Mouse (Mus musculus): ENCODE measurements around the gene Cybrd1.
A peak's percentile ranks its signal among the peaks of the same experiment; 100 is the strongest.

Gene Cybrd1

DNA sequence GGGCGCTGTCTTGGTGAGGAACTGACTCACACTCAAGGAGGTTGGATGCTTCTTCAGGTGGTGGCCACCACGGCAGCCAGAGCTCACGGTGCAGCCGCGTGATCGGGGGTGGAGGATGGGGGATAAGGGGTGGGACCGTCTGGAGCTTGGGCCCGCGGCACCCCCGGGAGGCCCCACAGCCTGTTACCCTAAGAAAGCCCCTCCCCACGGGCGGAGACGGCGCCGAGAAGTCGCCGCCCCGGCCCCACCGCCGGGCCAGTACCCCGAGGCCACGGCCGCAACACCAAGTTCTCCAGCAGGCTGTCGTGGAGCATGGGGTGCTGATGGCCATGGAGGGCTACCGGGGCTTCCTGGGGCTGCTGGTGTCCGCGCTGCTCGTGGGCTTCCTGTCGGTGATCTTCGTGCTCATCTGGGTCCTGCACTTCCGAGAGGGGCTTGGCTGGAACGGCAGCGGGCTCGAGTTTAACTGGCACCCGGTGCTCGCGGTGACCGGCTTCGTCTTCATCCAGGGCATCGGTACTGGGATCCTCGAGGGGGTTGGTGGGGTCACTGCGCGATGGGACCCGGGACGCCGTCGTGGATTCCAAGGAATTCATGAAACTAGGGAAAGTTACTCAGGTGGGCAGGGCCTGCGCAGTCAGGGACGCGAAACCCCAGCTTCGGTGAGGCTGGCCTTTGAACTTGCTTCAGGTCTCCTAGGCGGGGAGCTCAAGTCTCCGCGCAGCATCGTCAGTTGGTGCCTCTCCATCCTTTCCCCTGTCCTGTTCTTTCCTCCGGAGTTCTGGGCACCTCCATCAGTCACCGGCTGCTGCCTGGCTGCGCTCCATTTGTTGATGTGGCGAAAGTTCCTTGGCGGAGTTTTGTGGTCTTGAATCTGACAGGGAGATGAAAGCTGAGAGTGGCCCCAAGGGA is at the start of gene Cybrd1:
Gene Cybrd1, plus strand, starts transcription at position 127 of the 912 bp plus-strand sequence.
- peak in 1 of 2 experiments; percentile 16 for DNase-seq

- no peak for DNase-seq
These were observed 46.1 kb upstream of the Cybrd1 start for GRCm38 (mm10) chr2:71071601-71072000.

DNA sequence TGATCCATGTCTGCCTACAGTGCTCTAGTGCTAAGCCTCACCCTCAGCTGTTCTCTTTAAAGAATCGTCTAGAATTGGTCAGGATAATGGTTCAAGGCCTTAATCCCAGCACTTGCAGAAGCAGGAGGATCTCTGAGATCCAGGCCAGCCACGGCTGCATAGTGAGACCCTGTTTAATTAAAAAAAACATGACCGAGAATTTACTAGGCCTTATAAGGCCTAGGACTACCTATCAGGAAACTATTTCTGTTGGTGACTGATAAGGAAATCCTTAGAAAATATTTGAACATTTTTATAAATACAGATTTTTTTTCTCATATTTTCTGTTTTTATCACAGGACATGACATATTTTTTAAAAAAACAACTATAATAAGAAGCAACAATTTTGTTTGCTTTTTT is 44.4 kb upstream of the Cybrd1 start:
- DNase-seq: no peak

DNA sequence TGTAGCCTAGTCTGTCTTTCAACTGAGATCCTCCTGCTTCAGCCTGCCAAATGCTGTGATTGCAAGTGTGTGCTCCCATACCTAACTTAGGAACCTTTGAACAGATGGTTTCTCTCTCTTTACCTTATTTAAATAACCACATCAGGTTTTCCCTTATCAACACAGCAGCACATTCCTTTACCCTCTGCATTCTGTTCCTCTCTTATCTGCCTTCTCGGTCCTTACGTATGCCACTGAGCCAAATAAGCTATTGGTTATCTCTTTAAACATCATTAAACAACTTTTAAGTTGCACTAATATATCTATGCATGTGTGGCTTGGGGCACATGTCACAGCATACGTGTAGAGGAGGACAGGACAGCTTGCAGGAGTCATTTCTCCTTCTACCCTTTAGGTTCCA is 43.9 kb upstream of the Cybrd1 start:
- no peak for DNase-seq

DNA sequence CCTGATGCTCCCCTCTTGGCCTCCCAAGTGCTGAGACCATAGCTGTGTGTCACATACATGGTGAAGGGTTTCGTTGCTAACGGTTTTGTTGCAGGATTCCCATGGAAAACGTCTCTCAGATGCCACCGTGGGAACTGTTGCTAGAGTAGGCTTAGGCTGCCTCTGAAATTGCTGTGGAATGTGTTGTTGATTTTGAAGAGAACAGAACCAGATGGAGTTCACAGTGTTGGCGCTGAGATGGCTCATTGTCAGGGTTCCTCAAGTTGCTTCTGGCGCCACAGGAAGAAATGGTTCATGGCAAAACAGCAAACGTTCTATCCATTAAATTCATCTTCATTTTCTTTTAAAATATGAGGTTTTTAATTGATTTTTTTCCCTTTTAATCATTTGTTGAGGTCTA is 35.3 kb upstream of the Cybrd1 start:
- no peak for DNase-seq

- DNase-seq: no peak
These were observed 34.1 kb upstream of the Cybrd1 start for GRCm38 (mm10) chr2:71083454-71084193.

DNA sequence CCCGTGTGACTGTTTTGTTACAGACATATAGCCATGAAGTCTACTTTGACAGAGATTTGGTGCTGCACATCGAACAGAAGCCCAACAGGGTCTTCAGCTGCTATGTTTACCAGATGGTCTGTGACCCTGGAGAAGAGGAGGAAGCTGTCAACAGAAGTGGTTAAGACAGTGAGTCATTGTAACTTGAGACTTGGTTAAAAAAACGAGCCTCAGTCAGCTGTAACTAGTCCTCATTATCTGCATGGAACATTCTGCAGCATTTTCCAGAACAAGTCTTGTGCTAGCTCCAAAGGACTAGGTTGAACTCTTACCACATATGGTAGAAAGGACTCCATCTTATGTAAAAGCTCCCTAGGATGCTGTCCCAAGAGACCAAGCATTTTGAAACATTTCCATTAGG is 28.0 kb upstream of the Cybrd1 start:
- DNase-seq: no peak

- peak in 1 of 2 experiments; percentile 16 for DNase-seq
These were observed 26.9 kb upstream of the Cybrd1 start for GRCm38 (mm10) chr2:71090660-71091445.

DNA sequence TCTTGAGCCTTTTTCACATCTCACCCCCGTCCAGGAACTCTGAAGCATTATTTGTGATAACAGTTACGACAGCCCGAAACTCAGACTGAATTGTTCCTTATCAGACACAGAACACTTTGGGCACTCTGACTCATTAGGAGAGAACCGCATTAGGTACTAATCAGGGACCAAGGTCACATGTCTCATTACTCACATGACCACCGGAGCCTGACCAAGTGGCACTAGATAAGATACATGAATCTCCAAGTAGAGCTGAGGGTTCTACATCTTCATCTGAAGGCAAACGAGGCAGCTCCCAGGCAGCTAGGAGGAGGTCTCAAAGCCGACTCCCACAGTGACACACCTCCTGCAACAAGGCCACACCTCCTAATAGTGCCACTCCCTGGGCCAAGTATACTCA is 21.6 kb upstream of the Cybrd1 start:
- DNase-seq: no peak

- no peak for DNase-seq
These were observed 15.0 kb upstream of the Cybrd1 start for GRCm38 (mm10) chr2:71102621-71103291.

- DNase-seq: no peak
These were observed 14.4 kb upstream of the Cybrd1 start for GRCm38 (mm10) chr2:71103292-71103680.

- DNase-seq: no peak
These were observed 13.0 kb upstream of the Cybrd1 start for GRCm38 (mm10) chr2:71104696-71105095.

DNA sequence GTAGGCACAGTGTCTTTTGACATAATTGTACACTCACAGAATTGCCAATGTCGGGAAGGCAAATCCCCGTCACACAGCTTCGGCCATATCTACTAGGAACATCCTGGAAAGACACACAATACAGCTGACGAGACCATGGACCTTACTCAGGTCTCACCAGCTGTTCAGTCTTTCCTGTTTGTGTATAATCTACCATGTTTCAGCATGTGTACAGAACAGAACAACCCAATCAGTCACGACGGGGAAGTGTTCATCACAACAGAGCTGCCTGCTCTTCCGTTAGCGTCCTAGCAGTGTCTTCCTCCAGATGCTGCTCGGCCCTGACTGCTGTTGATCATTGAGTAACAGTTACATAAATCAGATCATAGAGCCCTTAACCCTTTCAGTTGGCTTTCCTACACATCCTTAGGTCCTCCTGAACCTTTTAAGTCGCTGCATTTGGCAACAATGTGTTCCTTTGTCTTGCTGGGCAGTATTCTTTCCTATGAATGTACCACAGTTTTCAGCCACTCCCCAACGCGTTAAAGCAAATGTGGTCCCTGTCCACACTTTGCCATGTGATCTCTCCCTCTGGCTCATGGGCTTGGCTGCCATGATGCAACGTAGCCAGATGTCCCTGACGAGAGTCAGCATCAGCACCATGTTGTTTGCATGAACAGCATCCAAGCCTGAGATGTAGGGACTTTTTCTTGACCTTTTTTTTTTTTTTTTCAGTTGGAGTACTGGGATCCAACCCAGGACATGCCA is 12.1 kb upstream of the Cybrd1 start:
- no peak for DNase-seq

DNA sequence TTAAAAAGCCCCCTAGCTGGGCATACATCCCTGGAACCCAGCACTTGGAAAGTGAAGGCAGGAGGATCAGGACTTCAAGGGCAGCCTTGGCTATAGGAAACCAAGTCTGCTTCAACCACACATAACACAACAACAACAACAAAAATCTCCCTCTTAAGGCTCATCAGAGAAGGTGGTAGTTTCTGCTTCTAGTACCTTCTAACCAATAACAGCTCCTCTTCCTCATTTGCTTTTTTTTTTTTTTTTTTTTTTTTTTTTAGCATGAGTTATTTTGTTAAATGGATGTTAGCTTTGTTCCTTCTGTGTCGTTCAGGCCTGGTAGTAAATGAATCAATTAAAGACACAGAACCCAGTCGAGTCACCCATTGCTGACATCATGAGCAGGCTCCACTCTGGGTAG is 10.5 kb upstream of the Cybrd1 start:
- DNase-seq: no peak

DNA sequence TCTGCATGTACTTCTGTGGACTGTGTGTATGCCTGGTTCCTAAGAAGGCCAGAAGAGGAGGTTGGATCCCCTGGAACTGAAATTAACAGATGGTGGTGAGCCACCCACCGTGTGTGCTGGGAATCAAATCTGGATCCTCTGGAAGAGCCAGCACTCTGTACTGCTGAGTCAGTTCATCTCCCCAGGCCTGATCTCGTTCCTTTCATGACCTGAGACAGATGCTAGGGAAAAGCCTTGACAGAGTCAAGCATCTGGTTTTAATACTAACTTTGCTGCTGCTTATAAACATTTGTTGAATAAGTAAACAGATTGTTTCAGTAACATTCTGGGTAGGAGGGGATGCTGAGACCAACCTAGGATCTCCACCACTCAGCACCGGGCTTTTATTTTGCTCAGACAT is 9.2 kb upstream of the Cybrd1 start:
- DNase-seq: no peak

- DNase-seq: no peak
These were observed 4.1 kb upstream of the Cybrd1 start for GRCm38 (mm10) chr2:71113489-71114171.

- DNase-seq: no peak
These were observed 1.6 kb upstream of the Cybrd1 start for GRCm38 (mm10) chr2:71116151-71116550.

- no peak for DNase-seq
These were observed 3.1 kb downstream of the Cybrd1 start for GRCm38 (mm10) chr2:71120844-71121243.

DNA sequence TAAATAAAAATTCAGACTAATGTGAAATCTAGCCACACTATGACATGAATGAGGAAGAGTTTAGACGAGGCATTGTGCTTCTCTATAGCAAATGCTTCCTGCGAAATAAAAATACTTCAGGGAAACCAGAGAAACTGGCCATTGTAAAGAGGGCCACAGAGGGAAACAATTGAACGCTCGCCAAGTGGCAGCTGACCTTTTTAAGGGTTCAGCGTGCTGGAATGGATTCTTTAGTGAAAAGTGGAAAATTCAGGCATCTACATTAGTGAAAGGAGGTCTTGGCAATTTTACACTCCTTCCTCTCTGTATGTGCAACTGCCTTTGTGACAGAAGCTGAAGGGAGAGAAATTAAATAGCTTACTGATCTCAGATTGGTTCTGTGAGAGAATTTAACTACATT is 3.7 kb downstream of the Cybrd1 start:
- DNase-seq: no peak

GRCm38 (mm10) chr2:71122268-71123029 is 4.7 kb downstream of the Cybrd1 start:
- no peak for DNase-seq

Data from thymus, adult 18-20 months (tissue).